Mouse (Mus musculus) kidney, postnatal 36 days (tissue): ENCODE results near the gene Scml4.

ENCODE experiments used
- DNase-seq, 2 experiments: peaks; one replicate each; pipeline ENCODE4 v3.0.0; 2021 to 2022; ENCODE audit warnings: mixed read lengths in 2 of 2

Scml4 gene

DNA sequence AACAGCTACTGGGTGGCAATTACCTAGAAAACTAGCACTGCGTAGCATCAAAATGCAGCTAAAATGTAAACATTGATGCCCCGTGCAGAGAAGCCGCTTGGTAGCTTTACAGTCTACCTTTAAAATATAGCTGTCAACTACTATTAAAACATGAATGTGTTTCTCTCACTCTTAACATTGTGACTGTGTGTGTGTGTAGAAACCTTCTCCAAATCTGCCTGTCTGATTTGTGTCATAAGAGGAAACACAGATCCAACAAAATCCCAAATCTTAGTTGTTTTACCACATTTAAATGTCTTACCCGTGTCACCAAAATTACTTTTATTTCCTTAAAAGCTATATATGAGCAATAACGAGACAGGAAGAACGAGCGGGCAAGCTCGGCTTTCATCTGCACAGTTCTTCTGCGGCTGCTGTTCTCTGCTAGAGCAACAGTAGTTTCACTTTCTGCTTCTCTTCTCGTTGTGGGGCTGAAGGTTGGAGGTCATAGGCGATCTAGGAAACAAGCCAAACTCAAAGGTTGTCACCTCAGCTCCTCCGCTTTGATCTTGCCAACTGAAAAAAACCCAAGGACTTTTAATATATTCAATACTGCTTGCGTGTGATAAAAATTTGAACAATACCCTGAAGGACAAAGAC, 2.1 kb downstream of the Scml4 start:
- peak; percentile 69 to 70 for DNase-seq

DNA sequence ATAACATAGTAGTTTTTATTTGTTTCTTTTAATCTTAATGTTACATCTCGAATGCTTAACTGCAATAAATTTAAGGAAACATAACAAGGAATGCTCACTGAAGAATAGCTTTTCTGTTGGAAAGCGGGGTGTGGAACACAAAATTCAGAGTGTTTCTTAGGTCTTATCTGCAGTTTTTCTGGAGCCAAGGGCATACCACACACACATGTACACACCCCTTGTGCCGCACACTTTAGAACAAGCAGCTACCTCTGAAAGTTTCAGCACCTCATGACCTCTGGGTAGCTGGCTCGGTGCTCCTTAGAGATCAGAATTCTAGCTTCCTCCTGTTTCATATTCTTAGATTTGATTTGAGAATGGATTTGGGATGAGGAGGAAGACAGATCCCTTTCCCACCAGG, 2.6 kb downstream of the Scml4 start:
- no peak for DNase-seq

DNA sequence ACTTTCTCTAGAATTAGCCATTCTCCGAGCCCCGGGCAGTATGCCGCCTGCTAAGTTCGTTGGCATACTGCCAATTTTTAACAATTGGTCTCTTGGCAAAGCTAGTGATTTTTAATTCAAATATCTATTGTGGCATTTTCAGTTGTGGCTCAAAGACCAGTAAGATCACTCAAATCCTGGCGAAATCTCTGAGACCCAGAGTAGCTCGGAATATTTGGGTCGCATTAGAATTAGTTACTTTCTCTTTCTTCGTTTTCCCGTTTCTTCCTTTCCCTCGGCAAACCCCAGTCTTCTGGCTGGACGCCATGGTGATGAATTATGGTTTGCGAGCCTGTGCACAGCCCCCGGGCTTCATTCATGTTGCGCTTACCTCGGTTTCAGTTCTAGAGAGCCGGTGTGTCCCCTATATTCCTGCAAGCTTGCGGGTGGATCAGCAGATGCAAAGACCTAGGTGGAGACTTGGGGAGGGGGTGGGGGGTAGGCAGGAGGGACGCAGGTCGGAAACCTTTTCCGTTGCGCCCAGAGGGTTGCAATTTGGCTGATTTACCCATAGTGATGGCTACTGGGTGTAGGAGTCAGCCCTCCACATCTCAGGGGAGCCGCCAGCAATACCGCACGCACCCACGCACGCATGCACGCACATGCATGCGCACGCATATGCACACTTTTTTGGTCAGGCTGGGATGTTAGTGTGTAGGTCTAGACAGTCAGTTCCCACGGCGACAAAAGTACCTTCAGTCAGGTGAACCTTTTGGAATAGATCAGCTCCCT, 3.6 kb downstream of the Scml4 start:
- DNase-seq = peak; percentile 38 to 55

DNA sequence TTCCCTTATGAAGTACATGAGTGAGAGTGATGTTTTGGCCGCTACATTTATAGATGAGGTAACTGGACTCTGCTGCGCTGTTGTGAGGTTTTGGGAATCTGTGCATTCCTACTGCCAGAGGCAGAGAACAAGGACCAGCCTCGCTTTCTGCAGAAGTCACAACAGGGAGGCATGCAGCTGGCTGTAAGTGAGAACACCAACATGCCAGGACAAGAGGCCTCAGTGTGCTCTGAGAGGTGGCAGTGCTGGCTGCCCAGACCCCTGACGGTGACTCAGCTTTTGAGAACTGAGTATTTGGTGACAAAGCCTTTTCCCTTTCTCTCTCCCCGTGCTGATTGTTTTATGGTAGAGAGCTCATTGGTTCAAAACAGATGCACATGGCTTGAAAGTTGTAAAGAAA, 4.5 kb downstream of the Scml4 start:
- no peak for DNase-seq

DNA sequence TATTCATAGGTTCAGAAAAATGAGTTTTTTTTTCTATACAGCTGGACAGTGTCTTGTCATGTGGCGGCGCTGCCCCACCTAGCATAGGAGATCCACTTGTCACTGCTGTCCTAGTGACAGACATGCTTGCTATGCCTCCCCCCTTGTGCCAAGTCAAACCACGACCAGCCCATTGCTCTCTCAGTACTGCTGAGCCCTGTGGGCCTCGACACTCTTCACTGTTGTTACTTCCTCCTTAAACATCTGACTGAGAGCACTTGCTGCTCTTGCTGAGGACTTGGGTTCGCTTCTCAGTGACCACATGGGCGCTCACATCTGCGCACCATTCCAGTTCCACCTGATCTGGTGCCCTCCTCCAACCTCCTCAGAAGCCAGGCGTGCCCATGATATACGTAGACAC, 8.2 kb downstream of the Scml4 start:
- no peak for DNase-seq

DNA sequence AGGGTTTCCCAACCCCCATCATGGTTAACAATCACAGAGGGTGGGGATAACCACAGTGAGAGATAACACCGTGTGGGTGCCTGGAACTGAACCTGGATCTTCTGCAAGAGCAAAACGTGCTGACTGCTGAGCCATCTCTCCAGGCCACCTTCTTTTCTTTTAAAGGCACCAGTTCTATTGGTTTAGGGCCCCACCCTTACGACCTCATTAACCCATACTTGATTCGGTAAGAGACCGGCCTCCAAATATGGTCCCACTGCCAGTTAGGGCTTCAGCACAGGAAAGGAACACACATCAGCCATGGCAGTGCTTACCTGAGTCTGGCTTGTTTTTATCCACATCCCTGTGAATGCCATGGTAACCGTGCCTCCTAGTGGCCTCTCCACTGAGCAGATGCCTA, 9.3 kb downstream of the Scml4 start:
- no peak for DNase-seq

DNA sequence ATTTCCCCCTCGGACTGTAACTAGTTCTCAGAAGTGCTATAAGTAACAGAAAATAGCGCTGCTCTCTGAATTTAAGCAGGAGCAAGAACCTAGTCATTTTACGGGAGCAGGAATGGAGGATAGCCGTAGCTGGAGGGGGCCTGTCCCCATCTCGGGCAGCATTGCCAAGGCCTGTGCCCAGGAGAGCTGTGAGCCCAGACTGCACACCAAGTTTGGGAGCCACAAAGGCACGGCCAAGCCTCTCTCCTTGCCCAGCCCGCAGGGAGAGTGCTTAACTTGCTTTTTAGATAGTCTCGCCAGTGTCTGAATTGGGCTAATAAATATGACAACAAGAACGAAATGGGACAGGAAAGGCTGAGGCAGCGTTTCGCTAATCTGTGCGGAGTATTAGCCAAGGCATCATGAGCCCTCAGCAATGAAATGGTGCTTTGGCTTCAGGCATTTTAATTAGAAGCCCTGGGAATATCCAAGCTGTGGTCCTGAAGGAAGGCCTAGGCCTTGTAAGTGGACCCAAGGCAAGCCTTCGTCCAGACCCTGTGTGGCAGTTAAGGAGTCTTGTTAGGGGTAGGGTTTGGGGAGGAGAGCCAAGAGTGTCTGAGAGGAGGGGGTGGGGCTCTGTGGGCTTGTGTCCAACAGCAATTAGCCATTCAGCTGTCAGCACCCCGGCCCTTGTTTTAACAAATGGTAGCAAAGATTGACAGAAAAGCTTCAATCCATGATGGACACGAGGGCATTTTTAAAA, 12.3 kb downstream of the Scml4 start:
- no peak for DNase-seq

DNA sequence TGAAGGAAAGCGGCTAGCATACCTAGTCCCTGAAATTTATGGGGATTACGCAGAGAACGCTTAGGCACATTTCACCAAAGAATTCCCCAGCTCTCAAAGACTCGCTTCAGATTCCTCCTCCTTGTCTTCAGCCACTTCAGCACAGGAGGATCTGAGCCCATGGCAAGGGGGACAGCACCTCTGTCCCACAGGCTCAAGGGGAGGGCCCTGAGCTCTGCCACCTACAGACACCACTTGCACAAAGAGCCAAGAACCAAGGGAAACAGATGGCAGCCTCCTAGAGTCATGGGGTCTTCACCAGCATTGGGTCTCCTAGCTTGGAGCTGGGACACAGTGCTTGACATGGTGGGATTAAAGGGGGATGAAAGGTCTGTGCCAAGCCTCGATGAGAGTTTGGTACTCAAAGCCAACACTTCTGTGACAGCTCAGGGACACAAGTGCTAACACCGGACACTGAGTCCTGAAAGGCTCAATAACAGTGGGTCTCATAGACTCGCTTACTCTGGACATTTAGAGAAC, 13.0 kb downstream of the Scml4 start:
- DNase-seq = no peak

DNA sequence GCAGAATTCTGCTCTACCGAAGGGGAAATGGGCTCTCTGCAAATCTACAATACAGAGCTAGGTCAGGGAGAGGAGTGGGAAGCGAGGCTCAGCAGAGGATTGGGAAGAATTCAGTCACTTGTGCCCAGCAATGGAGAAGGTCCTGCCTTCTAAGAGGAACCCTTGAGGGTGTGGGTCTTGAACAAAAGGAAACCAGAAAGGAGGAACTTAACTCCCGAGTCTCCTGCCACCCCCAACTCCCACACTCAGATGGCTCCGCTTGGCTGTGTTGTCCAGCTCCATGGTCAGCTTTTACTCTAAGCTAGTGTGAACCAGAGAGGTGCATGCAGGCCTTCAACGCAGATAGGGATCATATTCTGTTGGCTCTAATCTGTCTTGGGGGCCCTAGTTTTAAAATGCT, 16.0 kb downstream of the Scml4 start:
- DNase-seq = no peak

DNA sequence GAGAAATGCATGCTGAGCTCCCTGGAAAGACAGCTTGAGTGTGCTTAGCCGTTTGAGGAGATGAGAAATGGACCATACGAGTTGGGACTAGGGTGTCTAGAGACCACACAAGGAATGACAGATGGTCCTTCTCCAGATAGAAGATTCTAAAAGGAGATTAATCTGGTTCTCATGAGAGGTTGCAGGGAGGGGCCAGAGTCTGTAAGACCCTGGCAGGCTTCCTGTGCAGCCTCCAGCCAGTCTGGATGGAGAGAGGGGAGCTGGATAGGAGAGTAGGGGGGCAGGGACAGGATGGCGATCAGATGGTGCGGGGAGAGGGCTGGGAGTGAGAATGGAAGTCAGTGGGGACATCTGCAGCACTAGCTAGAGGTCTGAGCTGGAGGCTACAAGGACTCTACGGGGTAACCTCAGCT, 19.1 kb downstream of the Scml4 start:
- DNase-seq = no peak

DNA sequence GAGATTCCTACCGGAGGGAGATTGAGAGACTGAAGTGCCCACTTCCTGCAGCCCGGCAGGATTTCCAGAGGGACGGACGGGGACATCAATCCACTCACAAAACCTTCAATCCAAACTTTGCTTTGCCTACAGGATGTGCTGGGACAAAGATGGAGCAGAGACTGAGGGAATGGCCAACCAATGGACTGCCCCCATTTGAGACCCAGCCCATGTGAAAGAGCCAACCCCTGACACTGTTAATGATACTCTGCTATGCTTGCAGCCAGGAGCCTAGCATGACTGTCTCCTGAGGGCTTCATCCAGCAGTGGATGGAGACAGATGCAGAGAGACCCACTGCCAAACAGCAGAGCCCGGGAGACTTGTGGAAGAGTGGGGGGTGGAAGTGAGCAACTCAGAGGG, 19.5 kb downstream of the Scml4 start:
- DNase-seq = no peak

DNA sequence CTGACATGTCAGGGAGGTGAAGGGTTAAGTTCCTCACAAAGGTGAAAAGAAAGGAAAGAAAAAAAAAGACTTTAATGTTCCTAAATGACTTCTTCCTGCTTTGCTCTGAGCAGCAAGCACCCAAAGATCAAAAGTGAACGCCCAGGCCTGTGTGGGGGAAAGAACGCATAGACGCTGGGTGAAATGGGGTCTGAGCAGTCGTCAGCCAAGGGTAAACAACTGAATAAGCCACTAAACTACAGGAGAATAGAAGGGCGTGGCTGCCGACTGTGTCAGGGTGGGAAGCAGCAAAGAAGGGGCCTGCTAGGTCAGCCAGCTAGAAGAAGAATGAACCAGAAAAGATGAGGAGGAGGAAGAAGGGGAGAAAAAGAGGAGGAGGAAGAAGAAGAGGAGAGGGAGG, 26.9 kb downstream of the Scml4 start:
- no peak for DNase-seq

DNA sequence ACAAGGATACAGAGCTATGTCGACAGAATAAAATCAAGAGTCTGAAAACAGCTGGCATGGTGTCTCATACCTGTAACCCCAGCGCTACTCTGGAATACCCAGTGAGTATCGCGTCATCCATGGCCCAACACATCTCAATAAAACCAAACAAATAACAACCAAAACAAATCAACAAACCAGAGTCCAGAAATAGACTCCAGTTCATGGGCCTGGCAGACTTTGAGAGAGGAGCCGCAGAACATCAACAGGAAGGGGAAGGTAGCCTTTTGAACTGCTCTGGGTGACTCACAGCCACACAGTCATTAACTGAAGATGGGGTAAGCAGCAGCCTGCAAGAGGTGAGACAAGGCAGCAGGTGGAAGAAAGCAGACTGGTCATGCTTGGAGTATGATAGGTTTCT, 28.1 kb downstream of the Scml4 start:
- DNase-seq = no peak

DNA sequence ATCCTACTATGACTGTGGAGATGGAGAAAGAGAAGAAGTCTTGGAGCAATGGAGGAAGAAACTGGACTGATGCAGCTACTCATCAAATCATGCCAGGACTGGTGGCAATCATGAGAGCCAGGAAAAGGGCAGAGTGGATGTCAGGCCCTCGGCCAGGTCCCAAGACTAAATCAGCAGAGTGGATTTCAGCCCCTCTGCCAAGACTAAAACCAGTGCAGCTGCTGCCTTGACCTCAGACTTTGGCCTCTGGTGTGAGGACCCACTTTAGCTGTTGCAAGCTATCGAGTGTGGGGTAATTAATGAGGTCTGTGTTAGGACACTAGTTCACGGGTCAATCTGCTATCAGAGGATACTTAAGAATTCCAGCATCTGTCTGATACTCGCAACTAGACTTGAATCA, 30.2 kb downstream of the Scml4 start:
- DNase-seq = peak; percentile 6 to 11

DNA sequence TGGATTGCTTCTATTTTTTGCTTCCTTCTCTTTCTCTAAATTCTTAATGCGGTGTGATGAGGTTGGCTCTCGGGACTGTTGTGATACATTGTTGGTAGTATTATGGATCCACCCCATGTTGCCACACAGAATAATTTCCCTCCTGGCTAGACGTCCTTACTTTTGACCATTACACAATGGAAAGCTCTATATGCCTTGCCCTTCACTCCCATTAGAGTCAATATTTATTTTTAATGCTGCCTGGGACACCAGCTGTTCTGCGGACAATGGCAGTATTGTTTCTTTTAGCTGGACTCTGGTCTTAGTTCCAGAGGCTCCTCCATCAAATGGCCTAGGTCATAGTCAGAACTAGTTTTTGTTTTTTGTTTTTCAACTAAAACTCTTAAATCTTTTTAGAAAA, 32.1 kb downstream of the Scml4 start:
- DNase-seq = no peak

DNA sequence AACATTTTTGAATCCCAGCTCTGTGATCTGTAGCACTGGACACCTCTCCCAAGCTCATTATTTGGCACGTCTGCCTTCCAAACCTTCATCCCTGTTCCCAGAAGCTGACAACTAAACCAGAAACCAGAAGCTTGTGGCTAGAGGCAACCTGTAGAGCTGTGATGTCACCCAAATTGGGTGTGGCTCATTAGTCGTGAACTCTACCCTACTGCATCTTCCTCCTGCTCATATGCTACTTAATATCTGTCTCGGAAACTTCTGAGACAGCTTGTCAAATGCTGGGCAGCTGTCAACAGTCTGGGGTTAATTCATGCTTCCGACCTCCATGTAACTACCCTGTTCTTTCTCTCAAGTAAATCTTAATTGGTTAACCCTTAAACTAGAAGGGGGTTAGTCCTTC, 32.8 kb downstream of the Scml4 start:
- no peak for DNase-seq

DNA sequence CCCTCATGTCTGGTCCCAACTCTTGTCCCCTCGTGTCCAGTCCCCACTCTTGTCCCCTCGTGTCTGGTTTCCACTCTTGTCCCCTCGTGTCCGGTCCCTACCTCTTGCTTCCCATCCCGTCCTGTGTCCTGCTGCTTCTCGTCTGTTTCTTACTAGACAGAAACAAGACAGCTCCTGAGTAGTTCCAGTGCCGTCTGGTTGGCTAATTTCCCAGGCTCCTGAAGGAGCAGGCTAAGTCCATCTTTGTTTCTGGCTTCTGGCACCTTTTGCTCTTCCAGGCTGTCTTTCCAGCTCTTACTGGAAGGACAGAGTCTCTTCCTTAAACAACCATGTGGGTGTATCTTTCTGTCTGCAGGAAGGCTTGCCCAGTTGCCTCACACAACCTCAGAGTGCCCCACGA, 33.7 kb downstream of the Scml4 start:
- DNase-seq = no peak

DNA sequence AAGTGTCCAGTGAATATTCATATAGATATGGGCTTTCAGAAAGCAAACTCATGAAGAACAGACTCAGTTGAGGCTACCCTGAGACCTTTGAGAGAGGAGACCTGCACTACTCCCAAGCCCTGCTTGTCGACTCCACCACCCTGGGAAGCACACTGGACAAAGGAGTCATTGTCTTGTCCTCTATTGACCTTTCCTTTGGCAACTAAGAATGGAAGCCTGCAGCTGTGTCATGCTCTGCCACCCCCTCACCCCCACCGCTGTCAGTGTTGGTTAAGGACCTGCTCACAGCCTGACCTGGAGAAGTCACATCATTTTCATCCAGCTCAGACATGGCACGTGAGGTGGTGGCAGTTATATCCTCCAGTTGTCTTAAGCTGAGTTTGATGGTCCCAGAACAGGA, 34.1 kb downstream of the Scml4 start:
- no peak for DNase-seq

DNA sequence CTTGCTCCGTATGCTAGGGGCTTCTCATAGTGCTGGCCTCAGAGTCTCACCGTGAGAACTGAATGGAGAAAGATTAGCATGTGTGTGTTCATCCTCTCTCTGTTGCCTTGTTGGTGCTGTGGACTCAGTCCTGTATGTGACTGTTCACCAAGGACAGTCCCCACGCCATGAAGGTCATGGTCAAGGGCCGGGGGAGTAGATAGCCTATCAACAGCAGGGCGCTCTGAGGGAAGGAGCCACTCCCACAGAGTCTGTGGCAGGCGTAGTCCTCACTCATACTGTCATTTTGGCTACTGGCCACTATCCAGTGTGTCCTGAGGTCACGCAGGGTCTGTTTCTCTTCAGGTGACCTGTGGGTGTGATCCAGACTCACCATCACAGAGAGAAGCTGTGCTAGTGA, 34.5 kb downstream of the Scml4 start:
- DNase-seq = no peak

DNA sequence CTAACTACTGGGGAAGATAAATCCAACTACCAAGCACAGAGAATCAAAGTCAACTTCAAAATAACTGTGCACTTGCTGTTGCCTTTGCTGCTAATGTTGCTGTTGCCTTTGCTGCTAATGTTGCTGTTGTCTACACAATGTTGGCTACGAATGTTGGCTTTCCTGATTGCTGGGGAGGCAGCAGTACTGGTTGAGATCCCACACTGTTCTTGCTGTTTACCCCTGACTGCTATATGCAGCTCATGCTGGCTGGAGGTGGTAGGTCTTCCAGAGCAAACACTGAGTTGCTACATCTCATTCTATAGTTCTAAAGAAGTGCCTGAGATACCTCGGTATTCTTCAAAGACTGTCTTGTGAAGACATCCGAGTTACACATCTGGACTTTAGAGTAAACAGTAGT, 36.5 kb downstream of the Scml4 start:
- no peak for DNase-seq

DNA sequence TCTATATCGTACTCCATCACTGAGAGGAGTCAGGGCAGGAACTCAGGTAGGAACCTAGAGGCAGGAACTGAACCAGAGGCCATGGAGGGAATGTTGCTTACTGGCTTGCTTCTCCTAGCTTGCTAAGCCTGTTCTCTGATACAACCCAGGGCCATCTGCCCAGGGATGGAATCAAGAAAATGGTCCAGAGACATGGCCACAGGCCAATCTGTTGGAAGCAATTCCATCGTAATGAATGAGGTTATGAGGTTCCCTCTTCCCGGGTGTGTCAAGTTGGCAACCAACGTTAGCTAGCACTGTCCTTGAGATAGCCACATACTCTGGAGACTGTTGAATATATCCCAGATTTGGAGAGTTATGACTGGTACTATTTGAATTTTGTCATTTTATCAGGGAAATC, 37.0 kb downstream of the Scml4 start:
- DNase-seq = no peak

DNA sequence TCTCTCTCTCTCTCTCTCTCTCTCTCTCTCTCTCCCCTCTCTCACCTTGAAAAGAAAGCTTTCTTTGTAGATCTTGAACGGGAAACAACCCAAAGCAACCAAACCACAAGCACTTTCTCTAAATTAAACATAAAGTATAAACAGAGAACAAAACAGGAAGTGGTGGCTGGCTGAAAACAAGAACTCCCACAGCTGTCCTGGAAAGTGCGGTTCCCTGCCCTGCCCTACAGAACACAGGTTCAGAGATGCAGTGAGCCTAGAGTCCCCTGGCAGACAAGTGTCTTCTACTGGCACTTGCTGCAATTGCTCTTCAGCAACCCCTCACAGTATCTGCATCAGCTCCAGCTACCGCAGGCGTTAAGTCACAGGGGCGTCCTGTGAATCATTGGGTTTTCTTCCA, 37.5 kb downstream of the Scml4 start:
- peak in 1 of 2 experiments; percentile 5 for DNase-seq

DNA sequence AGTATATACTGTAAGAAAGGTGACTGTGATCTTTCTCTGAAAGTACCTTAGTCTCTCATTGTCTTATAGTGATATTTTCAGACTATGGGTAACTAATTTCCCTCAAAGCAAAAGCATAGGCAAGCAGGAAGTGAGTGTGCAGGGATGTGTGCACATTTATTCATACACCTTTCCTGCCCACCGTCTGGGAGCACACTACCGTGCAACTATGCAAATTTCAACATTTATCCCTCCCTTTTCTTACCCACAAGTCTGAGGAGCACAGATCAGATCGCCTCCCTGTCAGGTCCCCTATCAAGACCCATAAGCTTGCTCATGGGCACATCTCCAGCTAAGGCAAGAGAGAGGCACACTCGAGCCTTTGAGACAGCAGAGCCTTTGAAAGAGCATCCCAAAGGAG, 41.2 kb downstream of the Scml4 start:
- no peak for DNase-seq

DNA sequence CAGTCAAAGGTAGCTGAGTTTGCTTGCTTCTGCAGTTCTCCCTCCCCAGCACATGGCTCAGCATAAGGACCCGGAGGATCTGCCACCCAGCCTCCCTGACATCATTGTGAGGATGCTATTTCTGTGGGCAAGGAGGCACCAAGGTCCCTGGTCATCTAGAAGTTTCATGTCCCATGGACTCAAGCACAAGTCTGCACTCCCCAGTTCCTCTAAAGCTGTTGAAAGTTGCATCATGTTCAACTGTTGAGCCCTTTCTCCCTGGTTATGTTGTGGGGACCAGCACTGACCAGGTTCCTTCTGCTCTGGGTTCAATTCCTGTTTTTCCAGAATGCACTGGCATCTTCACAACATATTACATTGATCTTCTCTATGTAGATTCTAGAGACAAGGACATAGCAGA, 42.9 kb downstream of the Scml4 start:
- no peak for DNase-seq
